Mouse (Mus musculus): ENCODE measurements around the gene Gpr156. TPM values are rescaled to one million over a fixed set of nuclear protein-coding genes. Genes with fewer than 3 reads are reported as not detected.

Gpr156 gene
- total RNA-seq (2014; rRNA removed) (2.8 and 3.3 TPM in 2 replicates), polyA plus RNA-seq (2015; fragmentation: Nextera tagmentation; extraction: Ambion mirVana) (1.5 and 2.3 TPM in 2 replicates)

GRCm38 (mm10) chr16:37916138-37916817 lies at the start of gene Gpr156:
Gpr156 (plus strand) TSS chr16:37916496.
- peak within 1 kb of the TSS; percentile 58 for H3K9ac ChIP-seq
- H3K36me3 ChIP-seq (ENCODE audit: insufficient read depth) = no peaks in the 10 kb centered on the region
- no peaks in the 10 kb centered on the region for H3K27me3 ChIP-seq (ENCODE audit: insufficient read depth, low read length)
- no peaks in the 10 kb centered on the region for H3K9me3 ChIP-seq (ENCODE audit: low read length)
- ATAC-seq (peak; percentile 91), DNase-seq (peak; percentile 49)
- TF ChIP-seq CTCF (IDR thresholded peaks at IDR 0.05; ENCODE audit: low read depth) = peak; percentile 64
- peak within 1 kb of the TSS; percentile 96 for H3K4me2 ChIP-seq (ENCODE audit: low read depth)
- 2% methylated on average over 53 of the region's 53 CpGs for WGBS
- no peaks in the 10 kb centered on the region for H3K4me1 ChIP-seq (ENCODE audit: insufficient read depth)
- H3K4me3 ChIP-seq (ENCODE audit: low read depth, low read length) = peak within 1 kb of the TSS; percentile 63
- H3K27ac ChIP-seq (ENCODE audit: low read depth, low read length) = no peak within 1 kb of the TSS

GRCm38 (mm10) chr16:37867791-37868505 lies 48.3 kb upstream of the Gpr156 start, which contains the start of gene Lrrc58:
Lrrc58 (plus strand) TSS chr16:37868389.
- WGBS = 3% methylated on average over 85 of the region's 86 CpGs

GRCm38 (mm10) chr16:37868506-37869469 lies 47.5 kb upstream of the Gpr156 start:
- under 1% methylated on average over 81 of the region's 87 CpGs for WGBS
- peak overlapping the region; percentile 100 for H3K27ac ChIP-seq (ENCODE audit: low read depth, low read length)
- H3K9ac ChIP-seq = peak overlapping the region; percentile 95
- no peaks in the 10 kb centered on the region for H3K9me3 ChIP-seq (ENCODE audit: low read length)
- peak overlapping the region; percentile 98 for H3K4me3 ChIP-seq (ENCODE audit: low read depth, low read length)
- H3K4me1 ChIP-seq (ENCODE audit: insufficient read depth) = peaks cover 22% of the 10 kb centered on the region
- H3K4me2 ChIP-seq (ENCODE audit: low read depth) = peak overlapping the region; percentile 72
- peak; percentile 13; the same call in 1 of the 2 replicates for TF ChIP-seq CTCF (IDR thresholded peaks at IDR 0.05; ENCODE audit: low read depth)
- no peaks in the 10 kb centered on the region for H3K27me3 ChIP-seq (ENCODE audit: insufficient read depth, low read length)
- ATAC-seq (peak; percentile 76), DNase-seq (peak; percentile 52)
- no peaks in the 10 kb centered on the region for H3K36me3 ChIP-seq (ENCODE audit: insufficient read depth)

More at GRCm38 (mm10) chr16:37867791-37868505, 48.3 kb upstream of the Gpr156 start, which contains the start of gene Lrrc58:
- peak; percentile 96 for ATAC-seq
- Histone ChIP-seq H3K4me3 (ENCODE audit: low read depth, low read length) (peak within 1 kb of the TSS; percentile 98), H3K4me1 (ENCODE audit: insufficient read depth) (peaks cover 22% of the 10 kb centered on the region), H3K4me2 (ENCODE audit: low read depth) (peak within 1 kb of the TSS; percentile 72), H3K9me3 (ENCODE audit: low read length) (no peaks in the 10 kb centered on the region), H3K9ac (peak within 1 kb of the TSS; percentile 95), H3K27me3 (ENCODE audit: insufficient read depth, low read length) (no peaks in the 10 kb centered on the region), H3K36me3 (ENCODE audit: insufficient read depth) (no peaks in the 10 kb centered on the region), H3K27ac (ENCODE audit: low read depth, low read length) (peak within 1 kb of the TSS; percentile 100)
- 0 out of 2 replicates have a peak, but pooled peaks have one; percentile 7 for TF ChIP-seq CTCF (IDR thresholded peaks at IDR 0.05; ENCODE audit: low read depth)
- DNase-seq = peak; percentile 95

- peak overlapping the region; percentile 72 for H3K4me2 ChIP-seq (ENCODE audit: low read depth)
- ATAC-seq = no peak
- H3K36me3 ChIP-seq (ENCODE audit: insufficient read depth) = no peaks in the 10 kb centered on the region
- H3K9me3 ChIP-seq (ENCODE audit: low read length) = no peaks in the 10 kb centered on the region
- H3K4me3 ChIP-seq (ENCODE audit: low read depth, low read length) = peak overlapping the region; percentile 98
- WGBS = 18% methylated on average over 4 of the region's 4 CpGs
- peak; percentile 30 for TF ChIP-seq CTCF (IDR thresholded peaks at IDR 0.05; ENCODE audit: low read depth)
- H3K4me1 ChIP-seq (ENCODE audit: insufficient read depth) = peaks cover 22% of the 10 kb centered on the region
- H3K9ac ChIP-seq = peak overlapping the region; percentile 95
- no peaks in the 10 kb centered on the region for H3K27me3 ChIP-seq (ENCODE audit: insufficient read depth, low read length)
- DNase-seq = no peak
- H3K27ac ChIP-seq (ENCODE audit: low read depth, low read length) = peak overlapping the region; percentile 100; the same call in 1 of the 2 replicates
Measured at GRCm38 (mm10) chr16:37869470-37870231, 46.6 kb upstream of the Gpr156 start.

- Histone ChIP-seq H3K4me1 (ENCODE audit: insufficient read depth) (peaks cover 22% of the 10 kb centered on the region), H3K9ac (no peak overlapping the region), H3K4me2 (ENCODE audit: low read depth) (peak overlapping the region; percentile 8; the same call in 1 of the 2 replicates), H3K4me3 (ENCODE audit: low read depth, low read length) (no peak overlapping the region), H3K36me3 (ENCODE audit: insufficient read depth) (no peaks in the 10 kb centered on the region), H3K27ac (ENCODE audit: low read depth, low read length) (no peak overlapping the region), H3K27me3 (ENCODE audit: insufficient read depth, low read length) (no peaks in the 10 kb centered on the region), H3K9me3 (ENCODE audit: low read length) (no peaks in the 10 kb centered on the region)
- no peak for ATAC-seq
- WGBS = 48% methylated on average over 4 of the region's 4 CpGs
- no peak for TF ChIP-seq CTCF (IDR thresholded peaks at IDR 0.05; ENCODE audit: low read depth)
- DNase-seq = no peak
Measured at GRCm38 (mm10) chr16:37871112-37871715, 45.1 kb upstream of the Gpr156 start.
